Mouse (Mus musculus) liver, embryonic 14.5 days (tissue): ENCODE measurements around the gene Sdc3. TPM values are rescaled to one million over a fixed set of nuclear protein-coding genes. Genes with fewer than 3 reads are reported as not detected.

Source experiments
- ATAC-seq: fragments of 200-750 bp; cut with Nextera tagmentation; 2 replicates; pipeline ENCODE4 v1.8.0; 2017; ENCODE audit warnings: moderate number of reproducible peaks, mild to moderate bottlenecking, moderate library complexity; ENCODE audit not compliant: insufficient read depth
- DNase-seq, 3 experiments: peaks; one replicate each; pipeline ENCODE4 v3.0.0-alpha.2; 2012 to 2013; ENCODE audit warnings: low read depth in 3 of 3, low spot score in 3 of 3
- H3K27ac ChIP-seq: fragments of 300-500 bp; sonication (generic); 2 replicates; pipeline ENCODE4 v1.5.1; 2014; ENCODE audit warnings: moderate library complexity, mild to moderate bottlenecking, control low read depth, inconsistent platforms
- H3K27me3 ChIP-seq: fragments of 300-500 bp; sonication (generic); 2 replicates; pipeline ENCODE4 v1.6.1; 2014; ENCODE audit warnings: mild to moderate bottlenecking, low read length, moderate library complexity; ENCODE audit not compliant: control insufficient read depth, insufficient read depth
- H3K36me3 ChIP-seq: fragments of 300-500 bp; sonication (generic); replicated peaks from 2 replicates; pipeline ENCODE4 v1.6.1; 2014; ENCODE audit warnings: low read depth; ENCODE audit not compliant: control insufficient read depth, insufficient read depth
- H3K4me1 ChIP-seq, 2 experiments: fragments of 200-500 bp in 1 of 2; fragments of 300-500 bp in 1 of 2; sonication (generic) in 1 of 2; replicated peaks; 2 replicates each; pipeline ENCODE4 v1.6.1; 2012 to 2014; ENCODE audit warnings: antibody characterized with exemption in 1 of 2, inconsistent platforms in 1 of 2, low read length in 1 of 2; ENCODE audit not compliant: control insufficient read depth in 2 of 2, insufficient read depth in 2 of 2
- H3K4me2 ChIP-seq: fragments of 300-500 bp; sonication (generic); 2 replicates; pipeline ENCODE4 v1.6.1; 2014; ENCODE audit warnings: low read depth, mild to moderate bottlenecking, control low read depth, moderate library complexity
- H3K4me3 ChIP-seq, 2 experiments: fragments of 200-500 bp in 1 of 2; fragments of 300-500 bp in 1 of 2; sonication (generic) in 1 of 2; 2 replicates each; pipeline ENCODE4 v1.5.1; 2012 to 2014; ENCODE audit warnings: low read depth in 2 of 2, low read length in 2 of 2, mild to moderate bottlenecking in 2 of 2, control low read depth in 1 of 2, inconsistent platforms in 1 of 2, moderate library complexity in 1 of 2; ENCODE audit not compliant: insufficient read depth in 1 of 2
- H3K9ac ChIP-seq: fragments of 300-500 bp; sonication (generic); replicated peaks from 2 replicates; pipeline ENCODE4 v1.6.1; 2014; ENCODE audit warnings: mild to moderate bottlenecking, control low read depth, moderate library complexity
- H3K9me3 ChIP-seq: fragments of 300-500 bp; sonication (generic); 2 replicates; pipeline ENCODE4 v1.6.1; 2016; ENCODE audit warnings: low read length, mixed read lengths; ENCODE audit not compliant: control insufficient read depth
- CTCF ChIP-seq: IDR thresholded peaks from 2 replicates; pipeline ENCODE4 v1.5.1; 2016; ENCODE audit warnings: antibody characterized with exemption, low read depth, control low read depth
- EP300 ChIP-seq: IDR thresholded peaks from 2 replicates; pipeline ENCODE4 v1.6.1; 2016; ENCODE audit warnings: antibody characterized with exemption, low read depth
- WGBS: fragments of 180-500 bp; shearing (Covaris S2); extraction: QIAGEN DNeasy Blood & Tissue Kit; methylation state at CpG from one replicate; pipeline ENCODE4 v1.1.7; 2014; ENCODE audit not compliant: insufficient replicate concordance; 5-methylcytosine and 5-hydroxymethylcytosine counted together
- polyA plus RNA-seq, 2 experiments: library from polyadenylated mRNA; depleted of rRNA in 1 of 2; stranded (reverse) in 1 of 2; unstranded in 1 of 2; fragments of >200 nt; fragmentation: Nextera tagmentation in 1 of 2; extraction: Ambion mirVana in 1 of 2; gene quantifications; 2 replicates each; pipeline versions ENCODE4 v1.2.1 to v1.2.3; 2012 to 2014

Gene Sdc3
- polyA plus RNA-seq, 2 experiments = 4.4 to 7.3 TPM

DNA sequence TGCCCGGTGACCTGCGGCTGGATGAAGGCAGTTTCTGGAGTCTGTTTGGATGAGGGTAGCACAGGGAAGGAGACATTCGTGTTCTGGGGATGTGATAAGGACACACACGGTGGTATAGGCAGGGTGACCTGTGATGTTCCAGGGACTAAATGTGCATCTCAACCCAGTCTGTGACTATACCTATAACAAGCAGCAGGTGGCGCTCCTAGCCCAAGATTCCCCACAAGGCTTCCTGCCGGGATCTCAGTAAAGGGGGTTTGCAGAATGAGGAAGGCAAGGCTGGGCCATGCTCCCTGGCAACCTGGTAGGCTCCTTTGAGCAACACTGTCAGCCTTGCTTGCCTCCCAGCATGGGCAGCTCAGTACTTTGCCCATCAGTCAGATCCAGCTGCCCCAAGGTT is 2.2 kb upstream of the Sdc3 start:
- H3K27me3 ChIP-seq = peaks cover 34% of the 10 kb centered on the region
- H3K27ac ChIP-seq = no peak overlapping the region

DNA sequence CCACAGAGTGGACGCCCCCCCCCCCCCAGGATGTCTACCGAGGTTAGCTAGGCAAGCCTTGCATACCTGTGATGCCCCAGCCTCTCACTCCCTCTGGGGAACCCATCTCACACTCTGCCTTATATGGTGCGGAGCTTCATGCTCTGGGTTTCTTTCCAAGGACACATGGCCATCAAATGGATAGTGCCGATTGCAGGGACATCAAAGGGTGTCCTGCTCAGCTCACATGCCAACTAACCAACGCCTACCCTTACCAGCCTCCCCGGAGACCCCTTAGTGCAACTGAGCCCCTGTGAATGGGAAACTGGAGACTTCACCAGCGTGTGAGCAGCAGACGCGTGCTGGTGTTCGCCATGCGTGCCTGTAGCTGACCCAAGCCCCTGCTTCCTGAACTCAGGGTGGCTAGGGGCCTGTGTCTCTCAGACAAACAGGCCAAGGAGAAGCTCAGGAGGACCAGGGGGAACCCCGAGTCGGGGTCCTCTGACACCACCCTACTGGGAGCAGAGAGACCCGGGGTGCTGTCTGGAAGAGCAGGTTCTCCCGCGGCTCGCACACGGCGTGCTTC is 444 bp upstream of the Sdc3 start:
- no peak overlapping the region for H3K9ac ChIP-seq
- DNase-seq = no peak
- TF ChIP-seq EP300 = no peak
- no peak for TF ChIP-seq CTCF

More for the DNA sequence above, 2.2 kb upstream of the Sdc3 start:
- TF ChIP-seq CTCF (peak; percentile 91), EP300 (no peak)
- H3K9ac ChIP-seq = no peak overlapping the region
- H3K4me3 ChIP-seq = no peak overlapping the region
- no peaks in the 10 kb centered on the region for H3K36me3 ChIP-seq
- WGBS = 2% methylated on average over 6 of the region's 6 CpGs
- no peak overlapping the region for H3K4me2 ChIP-seq
- ATAC-seq = no peak
- peak; percentile 33 to 45 (median 34) for DNase-seq
- H3K4me1 ChIP-seq = no peaks in the 10 kb centered on the region
- H3K9me3 ChIP-seq = no peaks in the 10 kb centered on the region

DNA sequence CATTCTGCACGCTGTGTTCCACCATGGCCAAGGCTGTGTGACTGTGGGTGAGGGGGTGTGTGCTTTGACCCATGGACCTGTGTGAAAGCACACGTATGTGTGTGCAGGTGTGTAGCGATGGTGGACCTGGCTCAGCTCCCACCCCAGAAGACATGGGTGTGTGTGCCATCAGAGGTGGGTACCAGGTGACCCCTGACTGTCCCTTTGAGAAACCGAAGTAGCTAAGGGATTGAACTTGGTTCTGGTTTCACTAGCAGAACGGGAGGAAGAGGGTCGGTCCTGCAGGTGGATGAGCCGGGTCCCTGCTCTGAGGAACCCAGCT is 804 bp downstream of the Sdc3 start:
- no peak for DNase-seq
- Histone ChIP-seq H3K4me3 (peak overlapping the region; percentile 15 to 47; a peak in 3 of 4 replicates), H3K27ac (no peak overlapping the region), H3K9ac (no peak overlapping the region), H3K4me2 (peak overlapping the region; percentile 56), H3K4me1 (no peaks in the 10 kb centered on the region; a peak in 1 of 4 replicates), H3K36me3 (no peaks in the 10 kb centered on the region), H3K9me3 (no peaks in the 10 kb centered on the region), H3K27me3 (peaks cover 34% of the 10 kb centered on the region)
- TF ChIP-seq EP300 (no peak), CTCF (no peak)
- 35% methylated on average over 7 of the region's 7 CpGs for WGBS
- ATAC-seq = no peak

More for the DNA sequence above, 444 bp upstream of the Sdc3 start:
- H3K27me3 ChIP-seq = peaks cover 34% of the 10 kb centered on the region
- H3K4me2 ChIP-seq = peak overlapping the region; percentile 56
- peak overlapping the region in 1 of 2 experiments; percentile 47; a peak in 2 of 4 replicates for H3K4me3 ChIP-seq
- H3K9me3 ChIP-seq = no peaks in the 10 kb centered on the region
- ATAC-seq = no peak
- H3K36me3 ChIP-seq = no peaks in the 10 kb centered on the region
- H3K27ac ChIP-seq = no peak overlapping the region
- 9% methylated on average over 19 of the region's 19 CpGs for WGBS
- no peaks in the 10 kb centered on the region for H3K4me1 ChIP-seq

DNA sequence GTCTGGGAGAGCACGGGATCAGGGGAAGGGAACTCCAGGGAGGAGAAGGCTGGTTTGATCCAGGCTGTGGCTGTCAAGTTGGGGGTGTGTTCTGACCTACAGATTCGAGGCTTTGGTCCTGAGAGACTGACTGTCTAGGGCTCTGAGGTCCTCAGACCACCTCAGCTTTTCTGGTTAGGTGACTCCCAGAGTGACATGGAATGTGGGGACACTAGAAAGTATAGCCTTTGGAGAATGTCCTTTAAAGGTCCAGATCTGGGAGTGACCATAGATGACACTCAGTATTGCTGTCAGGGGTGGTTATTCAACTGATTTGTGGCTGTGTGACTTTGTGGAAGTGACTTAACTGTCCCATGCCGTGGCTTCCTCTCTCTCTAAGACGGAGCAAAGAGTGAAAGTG is 2.4 kb downstream of the Sdc3 start:
- ATAC-seq = no peak
- WGBS = 6% methylated on average over 4 of the region's 4 CpGs
- TF ChIP-seq CTCF = no peak
- TF ChIP-seq EP300 = no peak

DNA sequence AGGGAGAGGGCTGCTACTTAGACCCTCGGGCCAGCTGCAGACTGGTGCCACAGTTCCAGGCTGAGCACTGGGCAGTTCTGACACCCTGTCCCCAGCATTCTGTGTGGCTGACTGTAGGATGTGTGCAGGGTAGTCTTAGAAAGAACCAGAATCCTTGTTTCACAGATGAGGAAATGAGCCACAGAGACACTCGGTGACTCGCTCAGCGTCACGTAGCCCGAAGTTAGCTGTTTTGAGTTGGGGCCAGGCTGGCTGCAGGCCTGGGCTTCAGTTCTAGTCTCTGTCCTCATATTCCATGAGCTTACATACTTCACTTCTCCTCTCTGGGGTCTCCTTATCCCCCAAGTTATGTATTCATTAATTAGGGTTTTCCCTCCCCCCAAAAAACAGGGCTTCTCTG is 3.6 kb downstream of the Sdc3 start:
- TF ChIP-seq CTCF (no peak), EP300 (no peak)
- ATAC-seq (no peak), DNase-seq (no peak)
- Histone ChIP-seq H3K9ac (no peak overlapping the region), H3K4me2 (no peak overlapping the region), H3K36me3 (no peaks in the 10 kb centered on the region), H3K9me3 (no peaks in the 10 kb centered on the region), H3K27me3 (peaks cover 31% of the 10 kb centered on the region), H3K4me1 (no peaks in the 10 kb centered on the region; a peak in 1 of 4 replicates), H3K27ac (no peak overlapping the region), H3K4me3 (no peak overlapping the region)
- WGBS = 78% methylated on average over 6 of the region's 6 CpGs

More for the DNA sequence above, 2.4 kb downstream of the Sdc3 start:
- Histone ChIP-seq H3K9me3 (no peaks in the 10 kb centered on the region), H3K4me1 (no peaks in the 10 kb centered on the region; a peak in 1 of 4 replicates), H3K4me2 (no peak overlapping the region), H3K27ac (no peak overlapping the region), H3K9ac (no peak overlapping the region), H3K27me3 (peaks cover 34% of the 10 kb centered on the region), H3K36me3 (no peaks in the 10 kb centered on the region), H3K4me3 (no peak overlapping the region; a peak in 1 of 4 replicates)
- no peak for DNase-seq
